Mouse (Mus musculus) layer of hippocampus, adult 9-10 months (tissue): ENCODE data around the gene Grhl3.

Experiments
- DNase-seq: peaks from one replicate; pipeline ENCODE4 v3.0.0; 2022; ENCODE audit warnings: low spot score

The Grhl3 gene

GRCm38 (mm10) chr4:135575365-135576140, 2.1 kb upstream of the Grhl3 start:
- no peak for DNase-seq

DNA sequence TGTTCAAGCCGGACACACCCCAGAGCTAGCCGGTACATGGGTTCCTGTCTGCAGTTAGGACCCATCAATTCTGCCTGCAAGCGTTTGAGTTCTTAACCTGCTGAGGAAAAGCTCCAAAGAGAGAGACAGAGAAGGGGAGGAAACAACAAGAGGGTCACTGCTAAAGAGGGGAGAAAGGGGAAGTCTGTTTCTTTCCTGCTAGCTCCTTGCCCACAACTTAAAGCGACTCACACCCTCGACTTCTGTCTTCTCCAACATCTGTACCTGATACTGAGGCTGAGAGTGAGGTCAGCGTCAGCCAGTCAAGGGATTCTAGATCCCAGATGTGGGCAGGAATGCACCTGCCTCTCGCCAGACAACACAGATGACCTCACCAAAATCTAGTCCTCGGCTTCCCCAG, 1.2 kb downstream of the Grhl3 start:
- no peak for DNase-seq

GRCm38 (mm10) chr4:135571037-135571550, 2.3 kb downstream of the Grhl3 start:
- no peak for DNase-seq

DNA sequence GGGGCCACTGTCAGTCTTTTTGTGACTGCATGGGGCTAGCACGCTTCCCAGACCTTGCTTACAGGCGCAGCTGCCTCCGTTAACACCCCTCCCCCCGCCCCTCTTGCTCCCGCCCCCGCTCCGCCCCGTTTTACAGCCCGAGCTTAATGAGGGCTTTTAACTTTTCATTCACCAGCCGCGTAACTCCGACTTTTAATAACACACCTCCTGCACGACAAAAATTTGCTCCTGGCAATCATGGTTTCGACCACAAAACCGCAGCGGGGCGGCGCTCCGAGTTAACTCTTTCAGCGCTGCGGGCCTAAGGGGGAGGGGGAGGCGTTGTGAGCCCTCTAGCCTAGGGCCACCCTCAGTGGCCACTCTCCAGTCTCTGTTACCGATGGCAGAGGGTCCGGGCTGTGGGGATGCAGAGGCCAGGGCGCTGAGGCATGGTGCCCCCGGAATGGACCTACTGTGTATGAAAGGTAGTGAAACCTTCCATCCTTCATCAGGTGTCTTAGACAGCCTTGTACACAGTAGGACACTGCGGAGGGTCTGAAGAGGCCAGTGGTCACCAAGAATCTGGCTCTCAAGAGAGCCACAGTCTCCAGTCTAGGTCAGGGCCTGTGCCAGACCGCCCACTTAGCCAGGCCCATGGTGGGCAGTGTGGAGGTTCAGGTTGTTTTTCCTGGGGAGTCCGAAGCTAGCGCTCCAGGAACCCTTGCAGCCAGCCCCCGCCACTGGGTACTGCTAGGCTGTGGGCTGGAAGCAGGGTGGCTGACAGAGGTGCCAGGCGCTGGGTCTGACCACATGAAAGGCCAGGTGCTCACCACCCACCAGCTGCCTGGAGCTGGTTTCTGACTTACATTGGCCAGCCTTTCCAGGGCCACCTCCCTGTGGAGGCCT, 3.0 kb downstream of the Grhl3 start:
- DNase-seq: no peak

GRCm38 (mm10) chr4:135569201-135569600, 4.2 kb downstream of the Grhl3 start:
- DNase-seq: no peak

DNA sequence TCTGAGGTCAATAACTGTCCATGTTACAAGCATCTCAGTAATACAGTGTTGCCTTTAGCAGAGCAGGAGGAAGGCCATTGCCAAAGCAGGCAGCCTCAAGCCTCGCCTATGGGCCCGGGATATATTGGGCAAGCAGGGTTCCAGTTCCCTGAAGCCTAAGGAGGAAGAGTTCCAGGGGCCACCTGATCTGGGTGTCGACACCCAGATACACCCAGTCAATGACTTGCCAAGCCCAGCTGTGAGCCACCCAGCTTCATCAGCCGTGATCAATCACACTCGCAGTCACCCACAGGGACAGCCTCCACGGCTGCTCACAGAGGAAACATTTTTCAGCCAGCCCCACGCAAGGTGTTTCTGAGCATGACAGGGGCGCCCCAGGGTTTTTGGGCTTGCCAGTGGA, 5.9 kb downstream of the Grhl3 start:
- no peak for DNase-seq

GRCm38 (mm10) chr4:135567042-135567441, 6.4 kb downstream of the Grhl3 start:
- no peak for DNase-seq

DNA sequence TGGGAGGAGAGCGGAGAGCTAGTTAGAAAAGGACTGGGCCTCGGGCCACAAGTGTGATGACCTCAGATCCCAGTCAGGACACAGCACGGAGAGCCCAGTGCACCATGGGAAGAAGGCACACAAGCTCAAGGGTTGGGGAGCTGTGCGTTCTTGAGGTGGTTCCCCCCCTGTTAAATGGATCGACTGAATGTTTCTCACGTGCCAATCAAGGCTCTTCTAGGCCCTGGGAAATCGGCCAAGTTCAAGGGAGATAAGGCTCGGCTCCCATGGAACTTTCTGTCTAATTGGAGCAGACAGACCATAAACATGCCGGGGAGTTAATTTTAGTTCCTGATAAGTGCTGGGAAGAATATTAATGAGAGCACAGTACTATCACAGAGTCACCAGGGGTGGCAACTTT, 8.0 kb downstream of the Grhl3 start:
- DNase-seq: no peak

- no peak for DNase-seq
These were observed 9.6 kb downstream of the Grhl3 start for GRCm38 (mm10) chr4:135563794-135564193.

DNA sequence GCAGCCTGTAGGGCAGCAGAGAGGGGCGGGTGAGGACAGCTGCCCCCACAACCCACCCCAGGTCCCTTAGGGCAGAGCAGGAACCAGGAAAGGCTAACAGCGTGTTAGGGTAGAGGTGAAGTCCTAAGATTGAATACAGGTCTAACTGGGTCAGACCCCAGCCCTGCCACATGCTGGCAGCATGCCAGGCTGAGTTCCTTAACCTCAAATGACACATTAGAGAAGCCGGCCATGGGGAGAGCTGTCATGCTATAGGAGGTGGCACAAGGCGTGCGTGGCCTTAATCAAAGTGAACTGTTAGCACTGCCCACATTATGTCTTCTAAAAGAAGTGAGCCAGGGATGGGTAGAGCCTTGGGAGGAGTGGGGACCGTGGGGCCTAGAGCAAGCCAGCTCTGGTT, 24.1 kb downstream of the Grhl3 start:
- no peak for DNase-seq

GRCm38 (mm10) chr4:135548521-135549077, 24.8 kb downstream of the Grhl3 start:
- no peak for DNase-seq

GRCm38 (mm10) chr4:135548108-135548507, 25.3 kb downstream of the Grhl3 start:
- no peak for DNase-seq

DNA sequence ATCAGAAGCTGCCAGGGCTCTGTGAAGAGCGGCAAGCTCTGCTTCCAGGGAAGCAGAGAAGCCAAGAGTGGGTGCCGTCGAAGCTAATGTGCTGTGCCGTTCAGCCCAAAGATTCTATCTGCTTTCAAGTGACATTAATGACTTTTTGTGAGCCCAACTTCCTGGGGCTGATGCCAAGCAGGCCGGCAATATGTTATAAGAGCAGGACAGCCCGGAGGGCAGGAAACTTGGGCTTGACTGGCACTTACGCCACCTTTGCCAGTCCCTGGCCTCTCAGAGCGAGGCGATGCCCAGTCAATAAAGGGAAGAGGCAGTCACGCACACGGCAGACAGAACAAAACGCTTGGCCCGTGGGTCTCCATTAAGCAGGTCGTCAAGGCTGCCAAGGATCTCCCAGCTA, 25.9 kb downstream of the Grhl3 start:
- no peak for DNase-seq

GRCm38 (mm10) chr4:135546793-135547192, 26.6 kb downstream of the Grhl3 start:
- no peak for DNase-seq

- DNase-seq: no peak
These were observed 27.4 kb downstream of the Grhl3 start for GRCm38 (mm10) chr4:135546008-135546407.

DNA sequence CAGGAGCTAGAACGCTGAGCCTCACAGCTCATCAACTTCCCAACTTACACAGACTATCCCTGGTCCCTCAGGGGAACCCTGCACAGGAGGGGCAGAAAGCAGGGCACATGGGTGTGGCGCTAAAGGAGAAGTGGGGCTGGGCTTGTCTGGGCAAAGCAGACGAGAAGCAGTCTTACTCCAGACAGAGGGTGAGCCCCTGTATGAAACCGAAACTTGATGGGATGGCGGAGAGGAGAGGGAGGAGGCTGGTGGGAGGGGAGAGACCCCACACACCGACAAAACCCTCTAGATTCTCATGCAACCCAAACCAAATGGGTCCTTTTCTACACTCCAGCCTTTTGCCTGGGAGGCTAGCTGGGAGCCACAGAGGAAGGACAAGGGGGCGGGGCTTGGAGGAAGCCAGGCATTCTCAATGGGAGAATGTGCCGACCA, 28.3 kb downstream of the Grhl3 start:
- DNase-seq: no peak

- DNase-seq: no peak
These were observed 29.1 kb downstream of the Grhl3 start for GRCm38 (mm10) chr4:135544284-135544683.

DNA sequence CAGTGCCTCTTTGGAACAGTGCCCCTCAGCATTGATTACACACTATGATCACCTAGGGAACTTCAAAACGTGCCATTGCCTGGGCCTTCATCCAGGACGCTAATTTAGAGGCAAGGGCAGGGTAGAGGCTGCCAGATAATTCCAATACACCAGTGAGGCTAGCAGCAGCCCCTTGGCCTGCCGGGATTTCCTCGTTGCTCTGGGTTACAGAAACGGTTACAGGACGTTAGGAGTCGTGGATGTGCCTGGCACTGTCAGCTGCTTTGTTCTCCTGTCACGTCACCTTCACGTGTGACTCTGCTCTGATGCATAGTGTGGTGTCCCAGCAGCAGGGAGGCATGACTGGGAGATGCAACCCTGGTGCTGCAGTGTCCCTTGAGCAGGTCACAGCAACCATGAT, 33.4 kb downstream of the Grhl3 start:
- no peak for DNase-seq

GRCm38 (mm10) chr4:135539056-135539455, 34.4 kb downstream of the Grhl3 start:
- DNase-seq: no peak

GRCm38 (mm10) chr4:135535021-135535420, 38.4 kb downstream of the Grhl3 start:
- DNase-seq: no peak

DNA sequence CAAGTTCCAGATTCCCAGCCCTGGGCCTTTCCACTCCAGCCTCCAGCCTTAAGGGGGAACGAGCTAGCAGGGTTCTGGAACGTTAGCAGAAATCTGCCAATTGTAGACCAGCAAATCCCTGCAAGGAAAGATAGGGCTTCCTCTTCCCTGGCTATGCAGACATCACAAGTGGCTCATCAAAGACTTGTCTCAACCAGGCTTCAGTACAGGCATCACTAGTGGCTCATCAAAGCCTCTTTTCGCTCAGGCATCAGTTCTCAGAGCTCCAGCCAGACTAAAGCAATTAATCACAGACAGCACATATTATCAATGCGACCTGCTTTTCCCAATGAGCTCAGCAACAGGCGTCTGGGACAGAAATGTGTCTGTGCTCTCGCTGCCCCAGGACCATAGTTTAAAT, 40.4 kb downstream of the Grhl3 start:
- no peak for DNase-seq

DNA sequence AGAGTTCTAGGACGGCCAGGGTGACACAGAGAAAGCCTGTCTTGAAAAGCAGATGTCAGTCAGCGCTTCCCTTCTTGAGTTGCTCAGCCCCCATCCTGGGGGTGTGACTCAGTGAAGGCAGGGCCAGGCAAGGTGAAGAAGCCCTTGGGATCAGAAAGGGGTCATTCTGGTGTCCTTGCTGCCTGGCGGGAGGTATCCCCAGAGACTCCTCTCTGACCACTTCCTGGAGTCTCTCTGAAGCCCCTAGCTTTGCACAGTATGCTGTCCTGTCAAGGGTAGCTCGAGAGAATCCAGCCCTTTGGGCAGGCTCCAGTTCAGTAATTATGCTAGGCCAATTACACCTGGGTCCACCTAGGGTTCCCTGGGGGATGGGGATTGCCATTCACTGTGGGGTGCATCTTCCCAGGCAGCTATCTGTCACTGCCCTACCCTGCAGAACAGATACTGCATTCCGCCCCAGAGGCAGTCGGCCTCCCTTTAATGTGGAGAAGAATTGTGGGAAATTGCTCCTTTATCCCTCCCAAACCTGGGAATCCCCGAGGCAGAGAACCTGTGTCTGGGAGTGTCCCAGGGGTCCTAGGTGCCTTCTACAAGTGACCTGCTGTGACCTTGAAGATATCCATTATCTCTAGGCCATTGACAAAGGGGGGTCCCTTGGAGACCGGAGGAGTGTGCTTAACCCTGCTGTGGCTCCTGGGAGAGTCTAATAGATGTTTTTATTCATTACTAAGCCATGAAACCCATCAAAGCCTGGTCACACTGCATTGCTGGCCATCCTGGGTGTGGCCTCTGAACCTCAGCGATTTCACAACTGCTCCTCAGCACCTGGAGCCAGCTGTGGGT, 41.4 kb downstream of the Grhl3 start:
- DNase-seq: no peak
